Mouse (Mus musculus): Measurements from ENCODE around the gene Skap2. TPM values are rescaled to one million over a fixed set of nuclear protein-coding genes. Genes with fewer than 3 reads are reported as not detected.

Gene Skap2
- polyA plus RNA-seq, 1 experiment from 2014 or later = 40.3 TPM

DNA sequence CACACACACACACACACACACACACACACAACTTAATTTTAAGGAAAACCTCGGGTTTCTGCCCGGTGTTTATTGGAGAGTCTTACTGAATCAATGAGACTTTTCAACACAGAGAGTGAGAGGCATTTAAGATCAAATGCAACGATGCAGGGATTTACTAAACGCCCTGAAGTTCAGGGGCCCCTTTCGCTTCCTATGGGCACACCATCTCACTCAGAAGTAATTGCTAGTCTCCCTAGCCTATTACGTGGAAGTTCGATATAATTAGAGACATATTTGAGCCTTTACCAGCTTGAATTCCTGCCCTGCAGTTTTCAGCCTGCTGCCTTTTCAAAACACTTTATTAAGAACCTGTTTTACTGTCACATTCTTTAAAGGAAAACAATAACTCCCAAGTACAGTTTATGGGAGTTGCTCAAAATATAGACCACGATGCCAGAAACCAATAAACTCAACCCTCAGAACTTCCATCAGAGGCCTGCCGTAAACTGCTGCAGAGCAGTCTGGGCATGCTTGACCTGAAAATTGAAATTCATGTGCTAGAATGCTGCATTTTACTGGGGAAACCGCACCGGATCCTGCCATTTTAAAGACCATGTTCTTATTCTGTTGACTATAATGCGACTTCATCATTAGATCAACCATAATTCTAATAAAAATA lies 203.1 kb downstream of the Skap2 start:
- no peak overlapping the region for H3K27ac ChIP-seq (ENCODE audit: low read depth, low read length)
- WGBS = 85% methylated on average over 12 of the region's 12 CpGs

DNA sequence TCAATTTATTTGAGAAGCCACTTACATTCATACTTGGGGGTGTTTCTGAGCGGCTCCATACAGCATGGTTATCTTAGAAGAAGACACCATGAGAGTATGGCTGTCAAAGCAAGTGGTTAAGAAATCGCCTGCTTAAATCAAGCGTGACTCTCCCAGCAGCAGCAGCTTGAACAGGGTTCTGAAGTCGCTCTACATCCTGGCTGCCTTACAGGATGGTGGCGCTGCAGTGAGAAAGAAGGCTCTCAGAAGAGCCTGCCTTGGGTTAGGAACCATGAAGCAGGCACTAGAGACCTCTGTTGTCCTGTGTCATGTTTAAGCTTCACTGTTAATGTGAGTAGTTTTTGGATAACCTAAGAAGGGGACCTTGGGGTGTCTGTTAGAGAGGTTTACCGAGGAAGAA lies 204.3 kb downstream of the Skap2 start:
- no peak overlapping the region for H3K4me2 ChIP-seq (replicated peaks; ENCODE audit: low read depth)
- H3K27me3 ChIP-seq (replicated peaks; ENCODE audit: control insufficient read depth, insufficient read depth, low read length) = no peaks in the 10 kb centered on the region
- no peak overlapping the region for H3K4me3 ChIP-seq (ENCODE audit: low read depth, low read length)
- H3K27ac ChIP-seq (ENCODE audit: low read depth, low read length) = no peak overlapping the region
- WGBS = 78% methylated on average over 6 of the region's 6 CpGs
- H3K4me1 ChIP-seq (replicated peaks; ENCODE audit: control insufficient read depth, insufficient read depth, low read length) = no peaks in the 10 kb centered on the region
- H3K9ac ChIP-seq (ENCODE audit: low read depth, low read length) = no peak overlapping the region
- no peak for TF ChIP-seq CTCF (IDR thresholded peaks at IDR 0.05; ENCODE audit: low read depth)
- ATAC-seq = no peak
- no peaks in the 10 kb centered on the region for H3K9me3 ChIP-seq (ENCODE audit: control insufficient read depth)
- no peaks in the 10 kb centered on the region for H3K36me3 ChIP-seq (ENCODE audit: control insufficient read depth, insufficient read depth)

More for the DNA sequence above, 203.1 kb downstream of the Skap2 start:
- no peak for ATAC-seq
- no peaks in the 10 kb centered on the region for H3K4me1 ChIP-seq (replicated peaks; ENCODE audit: control insufficient read depth, insufficient read depth, low read length)
- no peak overlapping the region for H3K4me2 ChIP-seq (replicated peaks; ENCODE audit: low read depth)
- H3K36me3 ChIP-seq (ENCODE audit: control insufficient read depth, insufficient read depth) = no peaks in the 10 kb centered on the region
- H3K4me3 ChIP-seq (ENCODE audit: low read depth, low read length) = no peak overlapping the region
- no peak for TF ChIP-seq CTCF (IDR thresholded peaks at IDR 0.05; ENCODE audit: low read depth)
- H3K27me3 ChIP-seq (replicated peaks; ENCODE audit: control insufficient read depth, insufficient read depth, low read length) = no peaks in the 10 kb centered on the region
- no peak overlapping the region for H3K9ac ChIP-seq (ENCODE audit: low read depth, low read length)
- H3K9me3 ChIP-seq (ENCODE audit: control insufficient read depth) = no peaks in the 10 kb centered on the region

Other genes with a start within 250 kb of the Skap2 start
- 0.37 and 0.52 TPM in 2 replicates for gene Hoxa1, start 145.8 kb upstream of the Skap2 start, polyA plus RNA-seq (2015; fragmentation: Nextera tagmentation; extraction: Ambion mirVana)
- gene Hoxa2, start 152.3 kb upstream of the Skap2 start, polyA plus RNA-seq (2015; fragmentation: Nextera tagmentation; extraction: Ambion mirVana) = 3.3 TPM in 2 replicates
- gene 5730596B20Rik, start 164.9 kb upstream of the Skap2 start, polyA plus RNA-seq (2015; fragmentation: Nextera tagmentation; extraction: Ambion mirVana) = 0.61 and 0.97 TPM in 2 replicates
- gene Hoxa4, start 179.2 kb upstream of the Skap2 start, polyA plus RNA-seq (2015; fragmentation: Nextera tagmentation; extraction: Ambion mirVana) = 3.6 and 4.5 TPM in 2 replicates
- gene Hoxa5, start 192.0 kb upstream of the Skap2 start, polyA plus RNA-seq (2015; fragmentation: Nextera tagmentation; extraction: Ambion mirVana) = 14.8 and 15.3 TPM in 2 replicates
- gene Hoxa6, start 196.2 kb upstream of the Skap2 start, polyA plus RNA-seq (2015; fragmentation: Nextera tagmentation; extraction: Ambion mirVana) = 0.76 and 0.81 TPM in 2 replicates
- 3.4 and 3.6 TPM in 2 replicates for gene Hoxa3, start 200.8 kb upstream of the Skap2 start, polyA plus RNA-seq (2015; fragmentation: Nextera tagmentation; extraction: Ambion mirVana)
- not detected in 2 replicates for gene Gm28308, start 200.8 kb upstream of the Skap2 start, polyA plus RNA-seq (2015; fragmentation: Nextera tagmentation; extraction: Ambion mirVana)
- 5.6 and 6.2 TPM in 2 replicates for gene Hoxa7, start 209.3 kb upstream of the Skap2 start, polyA plus RNA-seq (2015; fragmentation: Nextera tagmentation; extraction: Ambion mirVana)
- 1.1 and 3.0 TPM in 2 replicates for gene Hoxa9, start 218.5 kb upstream of the Skap2 start, polyA plus RNA-seq (2015; fragmentation: Nextera tagmentation; extraction: Ambion mirVana)
- gene Hoxa10, start 228.3 kb upstream of the Skap2 start, polyA plus RNA-seq (2015; fragmentation: Nextera tagmentation; extraction: Ambion mirVana) = 0.17 and 7.8 TPM in 2 replicates
- gene Hoxa11, start 233.3 kb upstream of the Skap2 start, polyA plus RNA-seq (2015; fragmentation: Nextera tagmentation; extraction: Ambion mirVana) = 1.1 TPM in 1 of 2 replicates, not detected in the other
- gene Hoxa13, start 248.3 kb upstream of the Skap2 start, polyA plus RNA-seq (2015; fragmentation: Nextera tagmentation; extraction: Ambion mirVana) = not detected in 2 replicates

Measured in intestine, postnatal 0 days (tissue).